Mouse (Mus musculus): ENCODE measurements around the gene Hipk1.

The Hipk1 gene

GRCm38 (mm10) chr3:103716774-103717760 is 74.3 kb downstream of the Hipk1 start:
- in situ Hi-C loops (cut with MboI, MseI): no loop called here

- in situ Hi-C loops (cut with MboI, MseI): no loop called here
Measured at GRCm38 (mm10) chr3:103715762-103716693, 75.3 kb downstream of the Hipk1 start.

GRCm38 (mm10) chr3:103714942-103715341 is 76.4 kb downstream of the Hipk1 start:
- in situ Hi-C loops (cut with MboI, MseI): no loop called here

- in situ Hi-C loops (cut with MboI, MseI): no loop called here
Measured at GRCm38 (mm10) chr3:103714236-103714875, 77.0 kb downstream of the Hipk1 start.

GRCm38 (mm10) chr3:103712196-103712595 is 79.2 kb downstream of the Hipk1 start:
- in situ Hi-C loops (cut with MboI, MseI): no loop called here

GRCm38 (mm10) chr3:103709470-103710040 is 81.8 kb downstream of the Hipk1 start:
- in situ Hi-C loops (cut with MboI, MseI): loop anchor here (5.0 kb wide), 1 partner anchor 102 kb away; no protein-coding TSS in a partner anchor

- in situ Hi-C loops (cut with MboI, MseI): loop anchor here (5.0 kb wide), 1 partner anchor 98 kb away; no protein-coding TSS in a partner anchor
Measured at GRCm38 (mm10) chr3:103705426-103705825, 85.9 kb downstream of the Hipk1 start.

GRCm38 (mm10) chr3:103704661-103705060 is 86.7 kb downstream of the Hipk1 start:
- in situ Hi-C loops (cut with MboI, MseI): loop anchor here (5.0 kb wide), 1 partner anchor 97 kb away; no protein-coding TSS in a partner anchor

GRCm38 (mm10) chr3:103696388-103696925 is 94.9 kb downstream of the Hipk1 start:
- in situ Hi-C loops (cut with MboI, MseI): no loop called here

- in situ Hi-C loops (cut with MboI, MseI): no loop called here
Measured at GRCm38 (mm10) chr3:103695556-103695955, 95.8 kb downstream of the Hipk1 start.

GRCm38 (mm10) chr3:103690506-103690905 is 100.9 kb downstream of the Hipk1 start:
- in situ Hi-C loops (cut with MboI, MseI): no loop called here

All from regulatory T cell (primary cell).